Mouse (Mus musculus) left cerebral cortex, adult 2 months (tissue): Measurements from ENCODE around the gene Ppp2r3c. TPM values are rescaled to one million over a fixed set of nuclear protein-coding genes. Genes with fewer than 3 reads are reported as not detected.
A peak's percentile ranks its signal among the peaks of the same experiment; 100 is the strongest.
"Not testable (repeated sequence)": the region's sequence is repeated elsewhere in the genome, so short reads cannot be mapped to it uniquely, and the experiment has no call there.

Experiments
- DNase-seq, 2 experiments: peaks; one replicate each; pipeline ENCODE4 v3.0.0; 2021 to 2022; ENCODE audit warnings: low spot score in 2 of 2, mixed read lengths in 1 of 2; ENCODE audit errors: extremely low spot score in 1 of 2
- H3K27ac ChIP-seq: fragments of 200-600 bp; 2 replicates; pipeline ENCODE4 v1.8.1; 2022
- H3K4me3 ChIP-seq: fragments of 200-600 bp; 2 replicates; pipeline ENCODE4 v1.8.1; 2022
- CTCF ChIP-seq: fragments of 200-600 bp; IDR thresholded peaks from 2 replicates; pipeline ENCODE4 v1.8.1; 2022; ENCODE audit warnings: antibody characterized with exemption, mild to moderate bottlenecking, moderate library complexity
- intact Hi-C: fragments of 180-260 bp; cut with DNase I; formaldehyde crosslinking; loops from one replicate; pipeline ENCODE4 v1.15.1; 2025
- long read RNA-seq, 2 experiments: library from polyadenylated mRNA; stranded (forward); transcript quantifications; one replicate each; pipeline ENCODE4 v2.0.0; 2021; ENCODE audit warnings: borderline mapping rate in 2 of 2
- total RNA-seq, 2 experiments: library from RNA; stranded (reverse); gene quantifications; 2 replicates each; pipeline ENCODE4 v1.2.3; 2021

Ppp2r3c gene
- 10 to 100 TPM; 12.9 to 13.0 TPM for total RNA-seq
- long read RNA-seq, experiment 1, full-length matches to known transcripts, result 8 of 33 reads
- long read RNA-seq, experiment 1, partial matches to known transcripts, result 18 of 33 reads
- long read RNA-seq, experiment 1, other reads (novel, unspliced or antisense), result 7 of 33 reads
- long read RNA-seq, experiment 2, full-length matches to known transcripts, result 4 of 22 reads
- long read RNA-seq, experiment 2, partial matches to known transcripts, result 14 of 22 reads
- long read RNA-seq, experiment 2, other reads (novel, unspliced or antisense), result 4 of 22 reads

- TF ChIP-seq CTCF, result no peak
- H3K27ac ChIP-seq, result peak within 1 kb of the TSS; percentile 98
- intact Hi-C loops, result loop anchor here (10.0 kb wide), 1 partner anchor 422 kb away; no protein-coding TSS in a partner anchor
- peak; percentile 84 to 88 for DNase-seq
- peak within 1 kb of the TSS; percentile 80 for H3K4me3 ChIP-seq
Measured at GRCm38 (mm10) chr12:55302485-55303441, at the start of gene Ppp2r3c. TSS of gene Ppp2r3c (minus strand) at chr12:55302998.

DNA sequence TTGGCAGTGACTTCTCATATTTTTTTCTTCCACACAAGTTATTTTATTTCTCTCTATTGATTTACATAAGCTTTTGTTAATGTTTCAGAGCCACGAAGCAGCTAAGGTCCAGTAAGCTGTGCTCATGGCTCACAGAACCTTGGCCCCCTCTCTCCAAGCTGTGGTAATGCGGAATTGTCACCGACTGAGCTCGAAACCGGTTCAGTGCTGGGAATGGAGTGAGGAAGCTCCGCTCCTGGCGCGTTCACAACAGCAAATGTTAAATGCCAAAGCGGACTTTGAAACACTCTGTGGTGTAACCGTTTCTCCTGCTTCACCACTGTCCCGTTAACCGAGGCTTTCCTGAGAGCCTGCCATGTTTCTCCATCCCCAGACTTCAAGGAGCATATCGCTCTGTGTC is 41.8 kb upstream of the Ppp2r3c start:
- TF ChIP-seq CTCF, result peak; percentile 4; the same call in 1 of the 2 replicates
- H3K27ac ChIP-seq, result 0 out of 2 replicates have a peak overlapping the region, but pooled peaks have one; percentile 2
- no peak for DNase-seq

DNA sequence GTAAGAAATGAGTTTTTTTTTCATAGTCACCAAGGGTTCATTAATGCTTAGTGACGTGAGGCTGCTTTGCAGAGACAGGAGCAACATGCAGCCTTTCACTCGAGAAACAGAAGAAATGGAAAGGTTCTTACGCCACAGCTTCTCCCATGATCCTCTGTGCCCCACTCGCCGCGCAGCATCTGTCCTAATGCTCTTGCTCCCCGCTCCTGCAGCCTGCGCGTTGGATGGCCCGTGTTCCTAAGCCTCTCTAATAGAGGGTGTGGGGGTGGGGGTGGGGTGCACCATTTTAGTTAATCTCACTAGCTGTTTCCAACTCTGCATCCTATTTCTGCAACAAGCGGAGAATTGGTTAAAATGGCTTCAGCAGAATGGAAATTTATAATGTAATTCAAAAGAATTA is 41.2 kb upstream of the Ppp2r3c start:
- DNase-seq, result no peak
- intact Hi-C loops, result no loop called here
- H3K4me3 ChIP-seq, result no peak overlapping the region
- 0 out of 2 replicates have a peak overlapping the region, but pooled peaks have one; percentile 2 for H3K27ac ChIP-seq
- no peak for TF ChIP-seq CTCF

More for the DNA sequence above, 41.8 kb upstream of the Ppp2r3c start:
- H3K4me3 ChIP-seq, result no peak overlapping the region
- intact Hi-C loops, result no loop called here

DNA sequence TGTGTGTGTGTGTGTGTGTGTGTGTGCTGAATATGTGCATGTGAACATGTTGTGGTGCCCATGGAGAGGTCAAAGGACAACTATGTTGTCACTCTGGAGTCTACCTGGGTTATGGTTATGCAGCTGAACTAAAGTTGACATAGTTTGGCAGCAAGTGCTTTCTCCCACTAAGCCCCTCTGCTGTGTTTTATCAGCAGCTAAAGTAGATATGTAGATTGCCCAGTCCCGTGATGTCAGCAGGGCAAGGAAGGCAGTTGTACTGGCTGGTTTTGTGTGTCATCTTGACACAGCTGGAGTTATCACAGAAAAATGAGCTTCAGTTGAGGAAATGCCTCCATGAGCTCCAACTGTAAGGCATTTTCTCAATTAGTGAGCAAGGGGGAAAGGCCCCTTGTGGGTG is 40.2 kb upstream of the Ppp2r3c start:
- DNase-seq, intact Hi-C loops, H3K27ac ChIP-seq, H3K4me3 ChIP-seq: not testable (repeated sequence)

GRCm38 (mm10) chr12:55338490-55338889 is 35.7 kb upstream of the Ppp2r3c start:
- H3K27ac ChIP-seq, H3K4me3 ChIP-seq, DNase-seq, intact Hi-C loops: not testable (repeated sequence)

- intact Hi-C loops, result no loop called here
- no peak for TF ChIP-seq CTCF
- no peak for DNase-seq
- H3K27ac ChIP-seq, result no peak overlapping the region
- no peak overlapping the region for H3K4me3 ChIP-seq
Measured at GRCm38 (mm10) chr12:55333662-55334061, 30.9 kb upstream of the Ppp2r3c start.

GRCm38 (mm10) chr12:55329351-55329750 is 26.6 kb upstream of the Ppp2r3c start:
- Histone ChIP-seq H3K27ac (no peak overlapping the region), H3K4me3 (no peak overlapping the region)
- DNase-seq, result no peak
- intact Hi-C loops, result no loop called here
- TF ChIP-seq CTCF, result no peak

DNA sequence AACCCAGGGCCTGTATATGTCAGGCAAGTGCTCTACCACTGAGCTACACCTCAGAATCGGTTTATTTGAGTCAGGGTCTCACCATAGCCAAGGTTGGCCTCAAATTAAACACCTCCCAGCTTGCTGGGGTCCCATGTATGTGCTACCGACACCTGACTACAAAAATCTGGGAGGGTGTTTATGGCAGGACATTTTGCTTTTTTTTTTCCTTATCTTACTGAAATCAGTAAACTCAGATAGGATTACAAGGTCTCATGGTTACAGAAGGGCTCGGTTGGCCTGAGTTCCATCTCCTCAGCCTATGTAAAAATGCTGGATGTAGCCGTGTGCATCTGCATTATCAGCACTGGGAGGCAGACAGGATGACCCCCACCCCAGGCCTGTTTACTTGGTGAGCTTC is 26.0 kb upstream of the Ppp2r3c start:
- no peak for TF ChIP-seq CTCF
- Histone ChIP-seq H3K27ac (no peak overlapping the region), H3K4me3 (no peak overlapping the region)
- intact Hi-C loops, result no loop called here
- no peak for DNase-seq

GRCm38 (mm10) chr12:55325702-55326101 is 22.9 kb upstream of the Ppp2r3c start:
- intact Hi-C loops, result no loop called here
- H3K4me3 ChIP-seq, result no peak overlapping the region
- DNase-seq, result no peak
- H3K27ac ChIP-seq, result no peak overlapping the region
- TF ChIP-seq CTCF, result no peak

GRCm38 (mm10) chr12:55321642-55322291 is 19.0 kb upstream of the Ppp2r3c start:
- Histone ChIP-seq H3K4me3 (no peak overlapping the region), H3K27ac (no peak overlapping the region)
- no peak for TF ChIP-seq CTCF
- DNase-seq, result no peak
- intact Hi-C loops, result no loop called here

- peak; percentile 78 for TF ChIP-seq CTCF
- intact Hi-C loops, result loop anchor here (1.0 to 5.0 kb wide), 3 partner anchors 42 to 517 kb away; no protein-coding TSS in a partner anchor
Measured at GRCm38 (mm10) chr12:55315192-55315591, 12.4 kb upstream of the Ppp2r3c start.

GRCm38 (mm10) chr12:55313901-55314300 is 11.1 kb upstream of the Ppp2r3c start:
- DNase-seq, result no peak
- no peak overlapping the region for H3K27ac ChIP-seq
- intact Hi-C loops, result no loop called here
- no peak overlapping the region for H3K4me3 ChIP-seq
- TF ChIP-seq CTCF, result peak; percentile 7

More at GRCm38 (mm10) chr12:55315192-55315591, 12.4 kb upstream of the Ppp2r3c start:
- no peak overlapping the region for H3K27ac ChIP-seq
- peak; percentile 59 to 68 for DNase-seq
- no peak overlapping the region for H3K4me3 ChIP-seq
